Mouse (Mus musculus): ENCODE data around the gene Rtl3. TPM values are rescaled to one million over a fixed set of nuclear protein-coding genes. Genes with fewer than 3 reads are reported as not detected.

The Rtl3 gene
- polyA plus RNA-seq (2011; ENCODE audit: insufficient read length, low read depth, missing spikeins) = 15.1 and 81.4 TPM in 2 replicates

- H3K4me1 ChIP-seq (ENCODE audit: control insufficient read depth, insufficient read depth, low read length) = 0 out of 2 replicates have a peak, but pooled peaks cover 5% of the 10 kb centered on the region
- TF ChIP-seq POLR2A (IDR thresholded peaks at IDR 0.05; ENCODE audit: low read depth, low read length) = peak; percentile 38; the same call in 1 of the 2 replicates
- no peak for TF ChIP-seq CTCF (IDR thresholded peaks at IDR 0.05; ENCODE audit: borderline replicate concordance, insufficient read depth, low read length)
- no peak within 1 kb of the TSS; the same call in 1 of the 2 replicates for H3K4me3 ChIP-seq (ENCODE audit: insufficient read depth, low read length)
- H3K27ac ChIP-seq (ENCODE audit: insufficient read depth, low read length) = peak within 1 kb of the TSS; percentile 63
These were observed at the start of gene Rtl3 for GRCm38 (mm10) chrX:106840409-106840808. Gene Rtl3 (minus strand): TSS chrX:106840644.

GRCm38 (mm10) chrX:106872315-106872714 is 31.9 kb upstream of the Rtl3 start:
- Histone ChIP-seq H3K27ac (ENCODE audit: insufficient read depth, low read length) (no peak overlapping the region), H3K4me3 (ENCODE audit: insufficient read depth, low read length) (no peak overlapping the region), H3K4me1 (ENCODE audit: control insufficient read depth, insufficient read depth, low read length) (no peaks in the 10 kb centered on the region)
- no peak for TF ChIP-seq POLR2A (IDR thresholded peaks at IDR 0.05; ENCODE audit: low read depth, low read length)

GRCm38 (mm10) chrX:106871894-106872293 is 31.4 kb upstream of the Rtl3 start:
- TF ChIP-seq CTCF (IDR thresholded peaks at IDR 0.05; ENCODE audit: borderline replicate concordance, insufficient read depth, low read length) (no peak), POLR2A (IDR thresholded peaks at IDR 0.05; ENCODE audit: low read depth, low read length) (no peak)
- H3K4me3 ChIP-seq (ENCODE audit: insufficient read depth, low read length) = no peak overlapping the region
- H3K4me1 ChIP-seq (ENCODE audit: control insufficient read depth, insufficient read depth, low read length) = no peaks in the 10 kb centered on the region
- no peak overlapping the region; the same call in 1 of the 2 replicates for H3K27ac ChIP-seq (ENCODE audit: insufficient read depth, low read length)

- H3K4me3 ChIP-seq (ENCODE audit: insufficient read depth, low read length) = no peak overlapping the region
- no peak overlapping the region for H3K27ac ChIP-seq (ENCODE audit: insufficient read depth, low read length)
- TF ChIP-seq CTCF (IDR thresholded peaks at IDR 0.05; ENCODE audit: borderline replicate concordance, insufficient read depth, low read length) = no peak
- TF ChIP-seq POLR2A (IDR thresholded peaks at IDR 0.05; ENCODE audit: low read depth, low read length) = no peak
- H3K4me1 ChIP-seq (ENCODE audit: control insufficient read depth, insufficient read depth, low read length) = no peaks in the 10 kb centered on the region
These were observed 31.0 kb upstream of the Rtl3 start for GRCm38 (mm10) chrX:106871426-106871825.

- Histone ChIP-seq H3K4me1 (ENCODE audit: control insufficient read depth, insufficient read depth, low read length) (no peaks in the 10 kb centered on the region), H3K4me3 (ENCODE audit: insufficient read depth, low read length) (no peak overlapping the region), H3K27ac (ENCODE audit: insufficient read depth, low read length) (no peak overlapping the region)
- no peak for TF ChIP-seq POLR2A (IDR thresholded peaks at IDR 0.05; ENCODE audit: low read depth, low read length)
- no peak for TF ChIP-seq CTCF (IDR thresholded peaks at IDR 0.05; ENCODE audit: borderline replicate concordance, insufficient read depth, low read length)
These were observed 13.3 kb upstream of the Rtl3 start for GRCm38 (mm10) chrX:106853523-106854300.

GRCm38 (mm10) chrX:106839591-106839990 is 853 bp downstream of the Rtl3 start:
- Histone ChIP-seq H3K4me3 (ENCODE audit: insufficient read depth, low read length) (no peak overlapping the region), H3K4me1 (ENCODE audit: control insufficient read depth, insufficient read depth, low read length) (0 out of 2 replicates have a peak, but pooled peaks cover 5% of the 10 kb centered on the region), H3K27ac (ENCODE audit: insufficient read depth, low read length) (peak overlapping the region; percentile 63)
- TF ChIP-seq POLR2A (IDR thresholded peaks at IDR 0.05; ENCODE audit: low read depth, low read length) (no peak), CTCF (IDR thresholded peaks at IDR 0.05; ENCODE audit: borderline replicate concordance, insufficient read depth, low read length) (no peak)

- Histone ChIP-seq H3K27ac (ENCODE audit: insufficient read depth, low read length) (peak overlapping the region; percentile 61), H3K4me1 (ENCODE audit: control insufficient read depth, insufficient read depth, low read length) (no peaks in the 10 kb centered on the region), H3K4me3 (ENCODE audit: insufficient read depth, low read length) (no peak overlapping the region)
- no peak for TF ChIP-seq CTCF (IDR thresholded peaks at IDR 0.05; ENCODE audit: borderline replicate concordance, insufficient read depth, low read length)
- no peak for TF ChIP-seq POLR2A (IDR thresholded peaks at IDR 0.05; ENCODE audit: low read depth, low read length)
These were observed 9.9 kb downstream of the Rtl3 start for GRCm38 (mm10) chrX:106830494-106830893.

- TF ChIP-seq POLR2A (IDR thresholded peaks at IDR 0.05; ENCODE audit: low read depth, low read length) = no peak
- no peak for TF ChIP-seq CTCF (IDR thresholded peaks at IDR 0.05; ENCODE audit: borderline replicate concordance, insufficient read depth, low read length)
- H3K4me1 ChIP-seq (ENCODE audit: control insufficient read depth, insufficient read depth, low read length) = no peaks in the 10 kb centered on the region
- H3K27ac ChIP-seq (ENCODE audit: insufficient read depth, low read length) = no peak overlapping the region
- H3K4me3 ChIP-seq (ENCODE audit: insufficient read depth, low read length) = no peak overlapping the region
These were observed 30.8 kb downstream of the Rtl3 start for GRCm38 (mm10) chrX:106809560-106810226.

GRCm38 (mm10) chrX:106804387-106804786 is 36.1 kb downstream of the Rtl3 start:
- Histone ChIP-seq H3K27ac (ENCODE audit: insufficient read depth, low read length) (peak overlapping the region; percentile 78), H3K4me3 (ENCODE audit: insufficient read depth, low read length) (no peak overlapping the region), H3K4me1 (ENCODE audit: control insufficient read depth, insufficient read depth, low read length) (peaks cover 4% of the 10 kb centered on the region; the same call in 1 of the 2 replicates)
- TF ChIP-seq POLR2A (IDR thresholded peaks at IDR 0.05; ENCODE audit: low read depth, low read length) = no peak
- no peak for TF ChIP-seq CTCF (IDR thresholded peaks at IDR 0.05; ENCODE audit: borderline replicate concordance, insufficient read depth, low read length)

GRCm38 (mm10) chrX:106794686-106795085 is 45.8 kb downstream of the Rtl3 start:
- TF ChIP-seq CTCF (IDR thresholded peaks at IDR 0.05; ENCODE audit: borderline replicate concordance, insufficient read depth, low read length) (no peak), POLR2A (IDR thresholded peaks at IDR 0.05; ENCODE audit: low read depth, low read length) (no peak)
- Histone ChIP-seq H3K4me3 (ENCODE audit: insufficient read depth, low read length) (no peak overlapping the region), H3K4me1 (ENCODE audit: control insufficient read depth, insufficient read depth, low read length) (no peaks in the 10 kb centered on the region), H3K27ac (ENCODE audit: insufficient read depth, low read length) (no peak overlapping the region)

Other genes starting within 250 kb of the Rtl3 start
- 0.18 and 0.32 TPM in 2 replicates for gene Cysltr1, start 237.0 kb downstream of the Rtl3 start, polyA plus RNA-seq (2011; ENCODE audit: insufficient read length, low read depth, missing spikeins)
- 19.8 and 37.4 TPM in 2 replicates for gene Lpar4, start 80.0 kb upstream of the Rtl3 start, polyA plus RNA-seq (2011; ENCODE audit: insufficient read length, low read depth, missing spikeins)
- 0.21 TPM in 1 of 2 replicates, not detected in the other for gene P2ry10, start 247.8 kb upstream of the Rtl3 start, polyA plus RNA-seq (2011; ENCODE audit: insufficient read length, low read depth, missing spikeins)

Data from embryonic fibroblast, embryonic 13.5 days (primary cell).